Mouse (Mus musculus): ENCODE measurements around the gene Il23r.

- TF ChIP-seq GATA1 (IDR thresholded peaks at IDR 0.05; ENCODE audit: borderline replicate concordance, low read length) (no peak), FLI1 (IDR thresholded peaks at IDR 0.05; ENCODE audit: low read length) (no peak)
These were observed 40.3 kb downstream of the Il23r start for GRCm38 (mm10) chr6:67451330-67451729.

All from megakaryocyte, embryonic 14.5 days (primary cell).